Comparison of ENCODE assay signal across 8 mouse cellular contexts in the genomic region with DNA sequence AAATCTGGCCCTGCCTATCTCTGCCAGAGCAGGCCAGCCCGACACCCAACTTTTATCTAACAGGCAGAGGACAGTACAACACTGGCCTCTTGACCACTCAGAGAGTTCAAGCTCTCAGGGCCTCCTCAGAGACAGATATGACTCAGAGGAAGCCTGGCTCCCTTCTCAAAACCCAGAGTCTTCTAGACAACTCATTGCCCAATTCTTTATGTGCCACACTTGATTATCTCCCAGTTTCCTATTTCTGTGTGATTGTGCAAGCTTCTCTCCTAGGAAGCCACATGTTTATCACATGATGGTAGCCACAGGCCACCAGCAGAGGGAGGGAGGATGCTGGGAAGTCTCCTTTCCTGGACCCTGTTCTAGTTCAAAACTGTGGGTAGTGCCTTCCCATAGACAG. TPM values are rescaled to one million over a fixed set of nuclear protein-coding genes. Genes with fewer than 3 reads are reported as not detected.
A peak's percentile ranks its signal among the peaks of the same experiment; 100 is the strongest.
DNase-seq lines count a peak whose midpoint lies in the region; ATAC-seq and TF ChIP-seq lines count a peak whose summit lies in the region.

No protein-coding gene starts in this region.

- H3K9me3 ChIP-seq in heart, postnatal 0 days (replicated peaks; ENCODE audit: control insufficient read depth, low read length) = no peaks in the 10 kb centered on the region
- H3K9me3 ChIP-seq in forebrain, postnatal 0 days (ENCODE audit: low read length) = no peaks in the 10 kb centered on the region
- no peaks in the 10 kb centered on the region for H3K9me3 ChIP-seq in neural tube, embryonic 15.5 days (replicated peaks)

- H3K4me1 ChIP-seq in heart, postnatal 0 days (ENCODE audit: control insufficient read depth, insufficient read depth) = no peaks in the 10 kb centered on the region
- H3K4me1 ChIP-seq in forebrain, postnatal 0 days (ENCODE audit: insufficient read depth) = no peaks in the 10 kb centered on the region
- H3K4me1 ChIP-seq in neural tube, embryonic 15.5 days = no peaks in the 10 kb centered on the region

- ATAC-seq in heart, postnatal 0 days (ENCODE audit: insufficient read depth, low read depth) = no peak
- ATAC-seq in forebrain, postnatal 0 days = no peak
- ATAC-seq in neural tube, embryonic 15.5 days (ENCODE audit: low FRiP score) = no peak

- H3K4me2 ChIP-seq in heart, postnatal 0 days (ENCODE audit: low read depth, low read length) = no peak overlapping the region
- H3K4me2 ChIP-seq in forebrain, postnatal 0 days (ENCODE audit: low read depth) = no peak overlapping the region
- no peak overlapping the region for H3K4me2 ChIP-seq in neural tube, embryonic 15.5 days

- peak overlapping the region; percentile 43; the same call in 1 of the 2 replicates for H3K27ac ChIP-seq in heart, postnatal 0 days (ENCODE audit: low read depth)
- no peak overlapping the region for H3K27ac ChIP-seq in forebrain, postnatal 0 days (ENCODE audit: low read depth, low read length)
- H3K27ac ChIP-seq in neural tube, embryonic 15.5 days (replicated peaks) = no peak overlapping the region

- no peak for TF ChIP-seq EP300 in heart, postnatal 0 days (IDR thresholded peaks at IDR 0.05; ENCODE audit: low read depth)

- H3K4me3 ChIP-seq in heart, postnatal 0 days (ENCODE audit: low read depth, low read length) = no peak overlapping the region
- H3K4me3 ChIP-seq in forebrain, postnatal 0 days (ENCODE audit: low read depth, low read length) = no peak overlapping the region
- no peak overlapping the region for H3K4me3 ChIP-seq in neural tube, embryonic 15.5 days (replicated peaks)

- no peaks in the 10 kb centered on the region for H3K27me3 ChIP-seq in heart, postnatal 0 days (ENCODE audit: control insufficient read depth, insufficient read depth, low read length)
- H3K27me3 ChIP-seq in forebrain, postnatal 0 days (ENCODE audit: insufficient read depth, low read length) = no peaks in the 10 kb centered on the region
- H3K27me3 ChIP-seq in neural tube, embryonic 15.5 days (replicated peaks) = no peaks in the 10 kb centered on the region

- no peaks in the 10 kb centered on the region for H3K36me3 ChIP-seq in heart, postnatal 0 days (replicated peaks; ENCODE audit: control insufficient read depth, insufficient read depth, low read length)
- H3K36me3 ChIP-seq in forebrain, postnatal 0 days (ENCODE audit: insufficient read depth) = no peaks in the 10 kb centered on the region
- no peaks in the 10 kb centered on the region for H3K36me3 ChIP-seq in neural tube, embryonic 15.5 days

- H3K9ac ChIP-seq in heart, postnatal 0 days (replicated peaks; ENCODE audit: low read depth, low read length) = no peak overlapping the region
- no peak overlapping the region for H3K9ac ChIP-seq in forebrain, postnatal 0 days
- H3K9ac ChIP-seq in neural tube, embryonic 15.5 days (replicated peaks) = no peak overlapping the region

- TF ChIP-seq CTCF in heart, postnatal 0 days (IDR thresholded peaks at IDR 0.05; ENCODE audit: low read depth) = no peak
- no peak for TF ChIP-seq CTCF in forebrain, postnatal 0 days (IDR thresholded peaks at IDR 0.05; ENCODE audit: low read depth)

- WGBS in heart, postnatal 0 days = 71% methylated on average over 1 of the region's 1 CpGs
- WGBS in forebrain, postnatal 0 days = 95% methylated on average over 1 of the region's 1 CpGs
- WGBS in neural tube, embryonic 15.5 days = 94% methylated on average over 1 of the region's 1 CpGs

- DNase-seq in layer of hippocampus, adult 11-12 months (ENCODE audit: low spot score) = peak; percentile 39
- DNase-seq in layer of hippocampus, postnatal 25 days (ENCODE audit: extremely low spot score in 1 of 2, low spot score in 1 of 2) = no peak
- peak; percentile 91 for DNase-seq in NIH3T3 (ENCODE audit: low read depth)
- DNase-seq in heart, postnatal 0 days (ENCODE audit: low spot score) = no peak
- DNase-seq in monocyte, adult 2 months (ENCODE audit: low read depth in 1 of 2, low spot score in 2 of 2) = peak; percentile 60 to 78
- no peak for DNase-seq in forebrain, postnatal 0 days
- DNase-seq in adrenal gland, adult 18-20 months (ENCODE audit: low spot score in 2 of 2) = no peak

RNA-seq across cellular contexts. Expression of gene Abr, which starts 34.8 kb away (rescaled TPM):
- total RNA-seq in layer of hippocampus, postnatal 25 days (2021) = 100 to 1,000 TPM; 487 to 511 TPM
- 37.3 and 48.9 TPM in 2 replicates for total RNA-seq in heart, postnatal 0 days (2014; rRNA removed; ENCODE audit: low replicate concordance)
- 12.1 and 14.1 TPM in 2 replicates for polyA plus RNA-seq in heart, postnatal 0 days (2015; fragmentation: Nextera tagmentation; extraction: Ambion mirVana)
- 241 and 262 TPM in 2 replicates for total RNA-seq in forebrain, postnatal 0 days (2014; rRNA removed)
- polyA plus RNA-seq in forebrain, postnatal 0 days (2015; fragmentation: Nextera tagmentation; extraction: Ambion mirVana) = 99.1 and 110 TPM in 2 replicates
- 73.5 and 88.3 TPM in 2 replicates for polyA plus RNA-seq in neural tube, embryonic 15.5 days (2015; fragmentation: Nextera tagmentation; extraction: Ambion mirVana)
- 10 to 100 TPM; 55.4 to 56.2 TPM for total RNA-seq in adrenal gland, adult 18-20 months (2021)

Comparison
In these comparisons a context has a peak if more than half of its experiments do, and no peak if none do; other contexts are left out.
1. DNase-seq: peak in layer of hippocampus, adult 11-12 months (single experiment), NIH3T3 (single experiment) and monocyte, adult 2 months (2 of 2); none in layer of hippocampus, postnatal 25 days (0 of 2), heart, postnatal 0 days (single experiment), forebrain, postnatal 0 days (single experiment) and adrenal gland, adult 18-20 months (0 of 2).